Mouse (Mus musculus) liver, adult 2 months (tissue): ENCODE results near the gene Tcf7l1. TPM values are rescaled to one million over a fixed set of nuclear protein-coding genes. Genes with fewer than 3 reads are reported as not detected.

Experiments
- DNase-seq: peaks from one replicate; pipeline ENCODE4 v3.0.0-alpha.2; 2011; ENCODE audit warnings: low read depth, low spot score; ENCODE audit errors: extremely low read depth
- H3K27ac ChIP-seq: fragments of 200-500 bp; replicated peaks from 2 replicates; pipeline ENCODE4 v1.5.1; 2012; ENCODE audit warnings: low read depth, mild to moderate bottlenecking, control low read depth, inconsistent platforms, low read length; ENCODE audit not compliant: insufficient read depth
- H3K27me3 ChIP-seq: fragments of 200-500 bp; 2 replicates; pipeline ENCODE4 v1.6.1; 2012; ENCODE audit warnings: mild to moderate bottlenecking, moderate library complexity, low read length, inconsistent platforms; ENCODE audit not compliant: control insufficient read depth, insufficient read depth
- H3K36me3 ChIP-seq: fragments of 200-500 bp; 2 replicates; pipeline ENCODE4 v1.6.1; 2012; ENCODE audit warnings: low read length, inconsistent platforms; ENCODE audit not compliant: control insufficient read depth, insufficient read depth
- H3K4me1 ChIP-seq: fragments of 200-500 bp; 2 replicates; pipeline ENCODE4 v1.6.1; 2011; ENCODE audit warnings: low read length; ENCODE audit not compliant: control insufficient read depth, insufficient read depth
- H3K4me3 ChIP-seq: fragments of 200-500 bp; 2 replicates; pipeline ENCODE4 v1.5.1; 2011; ENCODE audit warnings: low read depth, mild to moderate bottlenecking, control low read depth, low read length, moderate library complexity; ENCODE audit not compliant: insufficient read depth
- H3K79me2 ChIP-seq: fragments of 200-500 bp; 2 replicates; pipeline ENCODE4 v1.6.1; 2012; ENCODE audit warnings: inconsistent platforms, mild to moderate bottlenecking, low read length, moderate library complexity; ENCODE audit not compliant: control insufficient read depth, insufficient read depth
- H3K9ac ChIP-seq: fragments of 200-500 bp; 2 replicates; pipeline ENCODE4 v1.6.1; 2012; ENCODE audit warnings: low read depth, mild to moderate bottlenecking, control low read depth, inconsistent platforms, low read length
- CTCF ChIP-seq: fragments of 200-500 bp; IDR thresholded peaks from 2 replicates; pipeline ENCODE4 v1.5.1; 2011; ENCODE audit warnings: low read depth, low read length, control low read depth
- POLR2A ChIP-seq: fragments of 200-500 bp; IDR thresholded peaks from 2 replicates; pipeline ENCODE4 v1.6.1; 2011; ENCODE audit warnings: low read length, control low read depth; ENCODE audit not compliant: insufficient read depth; ENCODE audit errors: extremely low read depth
- WGBS: fragments of 180-500 bp; shearing (Covaris S2); methylation state at CpG from one replicate; pipeline ENCODE4 v1.1.7; 2018; 5-methylcytosine and 5-hydroxymethylcytosine counted together
- polyA plus RNA-seq: library from polyadenylated mRNA; depleted of rRNA; stranded (reverse); fragments of >200 nt; gene quantifications from 2 replicates; pipeline ENCODE4 v1.2.3, GENCODE M21; 2012
- total RNA-seq: library from RNA; depleted of rRNA; stranded (reverse); fragments of >200 nt; gene quantifications from 2 replicates; pipeline ENCODE4 v1.2.3, GENCODE M21; 2014

Gene Tcf7l1
- total and polyA plus RNA-seq, 2 experiments: 0.92 to 6.9 TPM

GRCm38 (mm10) chr6:72825762-72826161 lies 36.7 kb upstream of the Tcf7l1 start:
- WGBS: 72% methylated on average over 9 of the region's 9 CpGs
- Histone ChIP-seq H3K79me2 (no peaks in the 10 kb centered on the region), H3K9ac (no peak overlapping the region), H3K36me3 (no peaks in the 10 kb centered on the region), H3K27ac (no peak overlapping the region), H3K4me1 (peaks cover 5% of the 10 kb centered on the region; the same call in 1 of the 2 replicates), H3K4me3 (no peak overlapping the region), H3K27me3 (no peaks in the 10 kb centered on the region)
- no peak for DNase-seq
- TF ChIP-seq CTCF (no peak), POLR2A (no peak)

GRCm38 (mm10) chr6:72824971-72825737 lies 36.1 kb upstream of the Tcf7l1 start:
- DNase-seq: no peak

GRCm38 (mm10) chr6:72813456-72813855 lies 24.4 kb upstream of the Tcf7l1 start:
- WGBS: 70% methylated on average over 9 of the region's 9 CpGs
- Histone ChIP-seq H3K27me3 (no peaks in the 10 kb centered on the region), H3K79me2 (no peaks in the 10 kb centered on the region), H3K4me3 (no peak overlapping the region), H3K36me3 (no peaks in the 10 kb centered on the region), H3K27ac (no peak overlapping the region), H3K4me1 (peaks cover 9% of the 10 kb centered on the region), H3K9ac (no peak overlapping the region)
- TF ChIP-seq POLR2A: no peak
- no peak for TF ChIP-seq CTCF
- no peak for DNase-seq

More at GRCm38 (mm10) chr6:72824971-72825737, 36.1 kb upstream of the Tcf7l1 start:
- peaks cover 5% of the 10 kb centered on the region; the same call in 1 of the 2 replicates for H3K4me1 ChIP-seq
- TF ChIP-seq POLR2A (no peak), CTCF (no peak)
- peak overlapping the region; percentile 18; the same call in 1 of the 2 replicates for H3K9ac ChIP-seq
- no peaks in the 10 kb centered on the region for H3K36me3 ChIP-seq
- WGBS: 27% methylated on average over 26 of the region's 26 CpGs
- peak overlapping the region; percentile 19 for H3K27ac ChIP-seq
- no peaks in the 10 kb centered on the region for H3K79me2 ChIP-seq
- no peaks in the 10 kb centered on the region for H3K27me3 ChIP-seq
- H3K4me3 ChIP-seq: peak overlapping the region; percentile 1; the same call in 1 of the 2 replicates

GRCm38 (mm10) chr6:72810248-72810647 lies 21.2 kb upstream of the Tcf7l1 start:
- Histone ChIP-seq H3K27ac (no peak overlapping the region), H3K9ac (no peak overlapping the region), H3K79me2 (no peaks in the 10 kb centered on the region), H3K4me1 (peaks cover 9% of the 10 kb centered on the region), H3K27me3 (no peaks in the 10 kb centered on the region), H3K4me3 (no peak overlapping the region), H3K36me3 (no peaks in the 10 kb centered on the region)
- no peak for DNase-seq
- TF ChIP-seq CTCF (no peak), POLR2A (no peak)
- 67% methylated on average over 7 of the region's 7 CpGs for WGBS

GRCm38 (mm10) chr6:72809522-72810149 lies 20.6 kb upstream of the Tcf7l1 start:
- no peaks in the 10 kb centered on the region for H3K27me3 ChIP-seq
- WGBS: 42% methylated on average over 4 of the region's 4 CpGs
- H3K79me2 ChIP-seq: no peaks in the 10 kb centered on the region
- H3K9ac ChIP-seq: no peak overlapping the region
- TF ChIP-seq POLR2A: no peak
- TF ChIP-seq CTCF: no peak
- H3K27ac ChIP-seq: no peak overlapping the region
- H3K36me3 ChIP-seq: no peaks in the 10 kb centered on the region
- H3K4me3 ChIP-seq: no peak overlapping the region
- peak; percentile 80 for DNase-seq
- peaks cover 9% of the 10 kb centered on the region for H3K4me1 ChIP-seq
